ENCODE assay signal across 22 mouse cellular contexts in the genomic region with DNA sequence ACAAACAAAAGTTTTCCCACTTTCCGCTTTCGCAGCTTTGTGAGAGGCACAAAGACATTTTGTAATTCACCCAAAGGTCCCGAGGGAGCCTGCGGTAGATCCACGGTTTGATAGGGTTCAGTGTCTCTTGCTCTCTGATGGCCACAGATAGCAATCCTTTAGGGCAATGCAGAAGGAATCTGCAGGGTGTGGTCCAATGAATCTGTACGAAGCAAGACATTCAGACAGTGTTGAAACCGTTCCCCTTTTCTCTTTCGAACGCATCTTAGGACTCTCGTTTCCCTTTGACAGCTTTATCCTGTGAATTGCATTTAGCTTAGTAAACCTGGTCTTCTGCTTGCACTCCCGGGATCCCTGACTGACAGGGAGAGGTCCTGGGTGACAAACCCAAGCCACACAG.
DNase-seq lines count a peak whose midpoint lies in the region; ATAC-seq lines count a peak whose summit lies in the region.
"Had no signal": no experiment of that assay in that cellular context is flagged by ENCODE, and none has a peak within 500 bp of the region (broad histone marks: within the 10 kb centered on the region; RNA-seq: fewer than 3 reads in every experiment).

No protein-coding gene starts in this region.

- ATAC-seq in neural tube, embryonic 13.5 days (ENCODE audit: low read depth) = no peak
- peak; percentile 66 for ATAC-seq in granulocyte monocyte progenitor cell, adult 5-6 weeks (replicated peaks; ENCODE audit: poor library complexity, severe bottlenecking)
- ATAC-seq in monocyte, adult 5-6 weeks (replicated peaks; ENCODE audit: insufficient number of reproducible peaks, low FRiP score, low TSS enrichment, poor library complexity, severe bottlenecking) = peak; percentile 72
- ATAC-seq in cerebellum, adult (ENCODE audit: insufficient number of reproducible peaks, low FRiP score, low TSS enrichment) = no peak
- ATAC-seq: activated CD4-positive, CD25-positive, alpha-beta regulatory T cell, adult 4 months; forebrain, embryonic 13.5 days; forebrain, embryonic 16.5 days; hindbrain, embryonic 16.5 days had no signal

- no peak for DNase-seq in neural tube, embryonic 10.5 days (ENCODE audit: extremely low spot score, low spot score)
- no peak for DNase-seq in left cerebral cortex, adult 11 months (ENCODE audit: low spot score)
- DNase-seq: adrenal gland, adult 8-10 months; adrenal gland, postnatal 25 days; cerebellum, adult 18-20 months; cerebellum, adult 9-10 months; cerebellum, postnatal 14 days; gastrocnemius, postnatal 10 days; gastrocnemius, postnatal 36 days; heart, adult 11 months had no signal

- no peak overlapping the region for H3K27ac ChIP-seq in neural tube, embryonic 13.5 days (replicated peaks)
- H3K27ac ChIP-seq: embryonic facial prominence, embryonic 12.5 days; forebrain, embryonic 10.5 days; forebrain, embryonic 13.5 days; hindbrain, embryonic 13.5 days had no signal

- no peaks in the 10 kb centered on the region for H3K4me1 ChIP-seq in neural tube, embryonic 13.5 days (replicated peaks)
- H3K4me1 ChIP-seq: hindbrain, embryonic 13.5 days had no signal

- 60% methylated on average over 11 of the region's 11 CpGs for WGBS in neural tube, embryonic 13.5 days

- no peaks in the 10 kb centered on the region for H3K36me3 ChIP-seq in neural tube, embryonic 13.5 days
- H3K36me3 ChIP-seq: embryonic facial prominence, embryonic 12.5 days; forebrain, embryonic 10.5 days; hindbrain, embryonic 13.5 days had no signal

- no peak overlapping the region for H3K9ac ChIP-seq in neural tube, embryonic 13.5 days
- H3K9ac ChIP-seq: embryonic facial prominence, embryonic 12.5 days; forebrain, embryonic 13.5 days; hindbrain, embryonic 13.5 days had no signal

- no peaks in the 10 kb centered on the region for H3K9me3 ChIP-seq in neural tube, embryonic 13.5 days
- H3K9me3 ChIP-seq: embryonic facial prominence, embryonic 12.5 days; forebrain, embryonic 10.5 days; forebrain, embryonic 13.5 days; hindbrain, embryonic 13.5 days had no signal

- H3K4me3 ChIP-seq in neural tube, embryonic 13.5 days = no peak overlapping the region
- H3K4me3 ChIP-seq: embryonic facial prominence, embryonic 12.5 days; forebrain, embryonic 10.5 days; forebrain, embryonic 13.5 days; hindbrain, embryonic 13.5 days had no signal

- peak overlapping the region; percentile 11; the same call in 1 of the 2 replicates for H3K4me2 ChIP-seq in neural tube, embryonic 13.5 days
- H3K4me2 ChIP-seq: embryonic facial prominence, embryonic 12.5 days; forebrain, embryonic 13.5 days; heart, embryonic 11.5 days; hindbrain, embryonic 13.5 days had no signal

- H3K27me3 ChIP-seq in neural tube, embryonic 13.5 days = 0 out of 2 replicates have a peak, but pooled peaks cover 1% of the 10 kb centered on the region

Comparison
In these comparisons a context has a peak if more than half of its experiments do, and no peak if none do; other contexts are left out.
1. ATAC-seq: peak in granulocyte monocyte progenitor cell, adult 5-6 weeks (single experiment) and monocyte, adult 5-6 weeks (single experiment); none in neural tube, embryonic 13.5 days (single experiment) and cerebellum, adult (single experiment).